Mouse (Mus musculus) left cerebral cortex, adult 11 months (tissue): ENCODE results near the gene Rpap3.

ENCODE experiments used
- DNase-seq: peaks from one replicate; pipeline ENCODE4 v3.0.0; 2022; ENCODE audit warnings: low spot score

Gene Rpap3

DNA sequence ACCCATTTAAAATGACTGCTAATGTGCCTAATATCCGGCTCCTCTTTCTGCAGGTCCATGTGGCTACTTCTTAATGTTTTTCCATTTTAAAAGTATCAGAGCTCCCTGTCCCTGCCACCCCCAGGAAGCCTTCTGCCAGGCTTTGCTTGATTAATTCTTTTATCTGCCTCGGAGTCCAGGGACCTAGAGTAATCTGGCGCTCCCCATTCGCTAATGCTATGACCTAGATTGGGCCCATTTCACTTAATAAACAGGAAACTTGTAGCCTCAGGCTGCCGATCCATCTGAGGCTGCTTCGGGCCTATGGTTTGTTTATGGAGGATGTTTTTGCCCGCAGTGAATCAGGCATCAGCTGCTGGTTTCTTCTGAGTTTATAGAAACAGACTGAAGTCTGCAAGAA lies 59.2 kb downstream of the Rpap3 start:
- no peak for DNase-seq

DNA sequence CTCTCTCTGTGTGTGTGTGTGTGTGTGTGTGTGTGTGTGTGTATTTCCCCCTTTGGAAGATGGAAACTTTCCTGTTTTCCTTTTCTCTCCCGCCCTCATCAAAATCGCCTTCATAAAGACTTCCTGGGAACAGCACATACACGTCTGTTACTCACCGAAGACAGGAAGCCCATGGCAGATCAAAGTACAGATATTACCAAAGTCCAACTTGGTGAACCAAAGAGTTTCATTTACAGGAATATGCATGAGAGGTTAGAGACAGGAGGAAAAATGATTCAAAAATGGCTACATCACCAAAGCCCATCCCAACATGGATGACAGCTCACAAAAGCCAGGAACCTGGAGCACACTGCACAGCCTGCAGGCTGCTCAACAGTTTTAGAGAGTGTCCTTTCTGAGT lies 61.6 kb downstream of the Rpap3 start:
- DNase-seq, result no peak
